Comparison of ENCODE assay signal across 1 mouse cellular context in the genomic region with DNA sequence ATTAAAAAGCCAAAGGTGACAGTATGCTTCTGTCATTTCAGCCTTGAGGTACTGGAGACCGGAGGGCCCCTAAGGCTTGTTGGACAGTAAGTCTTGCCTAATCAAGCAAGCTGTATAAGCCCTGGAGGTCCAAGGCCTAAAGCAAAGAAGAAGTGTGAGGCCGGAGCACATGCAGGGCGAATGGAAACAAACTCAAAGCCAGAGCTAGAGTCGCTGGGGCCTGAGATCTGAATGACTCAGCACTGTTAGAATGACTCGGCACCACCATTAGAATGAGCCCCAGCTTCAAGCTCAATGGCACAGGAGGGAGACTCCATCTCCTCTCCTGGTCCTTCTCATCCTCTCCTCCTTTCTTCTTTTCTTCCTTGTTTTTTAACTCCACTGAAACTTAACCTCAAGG.
TF ChIP-seq lines count a peak whose summit lies in the region.

No protein-coding gene starts in this region.

TF ChIP-seq in CH12.LX, 34 proteins besides CTCF, POLR2A, EP300 and RAD21:
- TF ChIP-seq POLR2AphosphoS2 (IDR thresholded peaks at IDR 0.05; ENCODE audit: low read depth, low read length) (no peak), E2F4 (IDR thresholded peaks at IDR 0.05; ENCODE audit: insufficient replicate concordance, low read depth, low read length) (no peak), ZKSCAN1 (IDR thresholded peaks at IDR 0.05; ENCODE audit: borderline replicate concordance, low read depth, low read length) (no peak), HCFC1 (IDR thresholded peaks at IDR 0.05; ENCODE audit: low read depth, low read length) (no peak), MAZ (IDR thresholded peaks at IDR 0.05; ENCODE audit: low read depth, low read length) (no peak; the same call in 1 of the 2 replicates), BHLHE40 (IDR thresholded peaks at IDR 0.05; ENCODE audit: low read depth, low read length) (peak; percentile 93), SIN3A (IDR thresholded peaks at IDR 0.05; ENCODE audit: low read length) (peak; percentile 85), TCF12 (IDR thresholded peaks at IDR 0.05; ENCODE audit: low read depth, low read length) (peak; percentile 83), MAFK (IDR thresholded peaks at IDR 0.05; ENCODE audit: insufficient replicate concordance, low read length) (peak; percentile 98), CHD1 (IDR thresholded peaks at IDR 0.05; ENCODE audit: low read depth, low read length) (no peak), JUN (IDR thresholded peaks at IDR 0.05; ENCODE audit: insufficient read depth, low read depth, low read length) (peak; percentile 96), TBP (conservative IDR thresholded peaks at IDR 0.05; ENCODE audit: low read depth, low read length) (peak; percentile 73), CHD2 (IDR thresholded peaks at IDR 0.05; ENCODE audit: low read length) (peak; percentile 87), KAT2A (IDR thresholded peaks at IDR 0.05; ENCODE audit: insufficient replicate concordance, low read length) (no peak), ZMIZ1 (IDR thresholded peaks at IDR 0.05; ENCODE audit: low read depth, low read length) (0 out of 2 replicates have a peak, but pooled peaks have one; percentile 45), MYC (IDR thresholded peaks at IDR 0.05; ENCODE audit: low read depth, low read length) (peak; percentile 96), UBTF (IDR thresholded peaks at IDR 0.05; ENCODE audit: low read depth, low read length) (peak; percentile 94), RCOR1 (conservative IDR thresholded peaks at IDR 0.05; ENCODE audit: low read depth, low read length) (peak; percentile 92; the same call in 1 of the 2 replicates), NRF1 (IDR thresholded peaks at IDR 0.05; ENCODE audit: low read depth, low read length) (0 out of 2 replicates have a peak, but pooled peaks have one; percentile 19), NELFE (IDR thresholded peaks at IDR 0.05; ENCODE audit: low read depth, low read length) (no peak), JUND (conservative IDR thresholded peaks at IDR 0.05; ENCODE audit: low read depth, low read length) (peak; percentile 95), MXI1 (IDR thresholded peaks at IDR 0.05; ENCODE audit: low read depth, low read length) (peak; percentile 94), ZNF384 (IDR thresholded peaks at IDR 0.05; ENCODE audit: low read depth, low read length) (no peak), USF1 (IDR thresholded peaks at IDR 0.05; ENCODE audit: low read depth, low read length) (no peak), SMC3 (IDR thresholded peaks at IDR 0.05; ENCODE audit: low read depth, low read length) (no peak), MEF2A (IDR thresholded peaks at IDR 0.05; ENCODE audit: borderline replicate concordance, low read depth, low read length) (peak; percentile 86), MAX (IDR thresholded peaks at IDR 0.05; ENCODE audit: low read length) (peak; percentile 97), ETS1 (conservative IDR thresholded peaks at IDR 0.05; ENCODE audit: low read depth, low read length) (peak; percentile 89), IRF4 (IDR thresholded peaks at IDR 0.05; ENCODE audit: low read depth, low read length) (peak; percentile 100)
